Mouse (Mus musculus) erythroblast, embryonic 14.5 days (primary cell): ENCODE data around the gene Mrpl2.

ENCODE experiments used
- GATA1 ChIP-seq: IDR thresholded peaks from 2 replicates; pipeline ENCODE4 v1.6.1; 2012; ENCODE audit warnings: low read length, inconsistent platforms, mixed read lengths
- TAL1 ChIP-seq: IDR thresholded peaks from 3 replicates; pipeline ENCODE4 v1.6.1; 2012; ENCODE audit warnings: low read length, inconsistent platforms, mixed read lengths

DNA sequence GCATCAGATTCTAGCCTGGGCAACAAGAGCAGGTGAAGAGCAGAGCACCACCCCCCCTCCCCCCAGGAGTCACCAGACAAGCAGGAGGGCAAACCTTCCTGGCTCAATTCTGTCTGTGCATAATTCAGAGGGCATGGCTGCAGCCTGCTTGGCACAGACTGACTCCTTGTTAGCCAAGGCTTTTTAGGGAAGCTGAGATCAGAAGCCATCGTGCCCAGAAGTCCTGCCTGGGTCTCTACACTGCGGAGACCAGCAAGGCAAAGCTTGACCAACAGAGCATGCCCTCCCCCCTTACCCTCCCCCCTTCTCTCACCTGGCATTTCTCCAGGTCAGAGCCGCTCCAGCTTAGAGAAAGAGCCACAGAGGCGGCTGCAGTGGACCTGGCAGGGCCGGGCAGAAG, 16.7 kb downstream of the Mrpl2 start:
- TF ChIP-seq TAL1: no peak
- TF ChIP-seq GATA1: no peak
